Mouse (Mus musculus) frontal cortex, postnatal 14 days (tissue): Measurements from ENCODE around the gene Runx1.

Experiments used
- DNase-seq, 2 experiments: peaks; one replicate each; pipeline ENCODE4 v3.0.0; 2022; ENCODE audit warnings: low spot score in 2 of 2

Gene Runx1

DNA sequence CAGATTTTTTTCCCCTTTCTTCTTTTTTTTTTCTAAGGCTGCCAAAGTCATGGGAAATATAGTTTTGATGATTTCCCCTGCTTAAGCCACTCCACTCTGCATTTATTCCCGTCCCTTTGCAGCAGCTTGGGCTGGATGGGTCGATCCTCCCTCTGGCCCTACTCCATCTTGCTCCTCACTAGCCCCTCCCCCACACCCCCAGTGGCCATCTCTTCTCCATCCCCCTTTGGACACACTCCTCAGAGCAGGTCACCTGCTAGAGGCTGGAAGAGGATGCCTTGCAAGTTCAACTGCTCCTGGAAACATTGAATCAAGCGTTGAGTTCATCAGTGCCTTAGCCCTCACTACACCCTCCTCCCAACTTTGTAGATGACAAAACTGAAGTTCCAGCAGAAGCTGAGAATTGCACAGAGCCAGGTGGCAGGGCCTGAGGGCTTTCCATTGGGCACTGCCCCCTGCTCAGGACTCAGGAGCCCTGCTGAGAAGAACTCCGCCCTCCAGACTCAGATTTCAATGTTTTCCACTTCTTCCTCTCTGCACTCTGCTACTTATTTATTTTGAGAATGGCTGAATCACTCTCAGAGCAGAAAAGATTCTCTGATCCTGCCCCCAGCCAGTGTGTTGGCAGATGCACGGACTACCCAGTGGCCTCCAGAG is 171.5 kb downstream of the Runx1 start:
- DNase-seq = no peak

DNA sequence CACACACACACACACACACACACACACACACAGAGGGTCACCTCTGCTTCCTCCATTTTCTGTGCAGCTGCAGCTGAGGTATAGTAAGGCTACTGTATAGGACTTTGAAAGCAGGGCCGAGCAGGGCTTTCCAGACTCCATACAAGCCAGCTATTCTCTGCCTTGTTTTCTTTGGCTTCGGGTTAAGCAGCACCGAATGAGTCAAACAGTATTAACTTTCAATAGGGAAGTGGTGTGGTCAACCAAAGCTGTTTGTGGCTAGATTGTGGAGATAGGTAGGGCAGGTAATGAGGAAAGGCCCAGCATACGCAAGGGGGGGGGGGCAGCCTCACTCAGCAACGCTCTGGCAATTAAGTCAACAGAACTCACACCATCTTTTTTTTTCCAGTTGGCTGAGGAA is 172.1 kb downstream of the Runx1 start:
- no peak for DNase-seq

DNA sequence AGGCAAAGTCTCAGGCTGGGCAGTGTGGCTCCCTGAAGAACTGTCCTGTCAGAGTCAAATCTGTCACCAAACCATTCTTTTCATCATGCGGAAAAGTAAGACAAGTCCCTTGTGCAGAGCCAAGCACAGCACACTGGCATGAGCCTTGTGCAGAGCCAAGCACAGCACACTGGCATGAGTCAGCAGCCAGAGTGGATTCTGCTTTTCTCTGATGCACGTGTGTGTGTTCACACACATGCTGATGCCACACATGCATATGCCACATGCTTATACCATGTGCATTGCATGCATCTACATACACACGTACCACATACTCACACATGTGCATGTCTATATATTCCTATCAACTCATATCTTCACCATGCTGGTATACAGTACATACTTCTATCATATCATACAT is 174.7 kb downstream of the Runx1 start:
- DNase-seq = no peak

DNA sequence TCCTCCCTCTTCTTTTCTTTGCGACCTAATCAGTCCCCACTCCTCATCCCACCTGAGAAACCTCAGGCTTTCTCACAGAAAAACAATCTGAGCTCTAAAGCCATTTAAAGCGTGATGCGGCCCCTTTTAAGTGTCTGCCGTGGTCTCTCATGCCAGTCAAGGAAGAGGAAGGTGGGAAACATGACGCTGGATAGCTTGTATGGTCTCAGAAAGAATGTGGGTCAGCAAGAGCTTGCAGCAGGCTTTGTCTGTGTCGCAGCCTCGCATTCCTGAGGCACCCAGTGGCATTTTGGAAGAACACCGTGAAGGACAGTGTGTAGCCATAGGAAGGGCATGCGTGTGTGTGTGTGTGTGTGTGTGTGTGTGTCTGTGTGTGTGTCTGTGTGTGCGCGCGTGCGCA is 179.8 kb downstream of the Runx1 start:
- DNase-seq = no peak

DNA sequence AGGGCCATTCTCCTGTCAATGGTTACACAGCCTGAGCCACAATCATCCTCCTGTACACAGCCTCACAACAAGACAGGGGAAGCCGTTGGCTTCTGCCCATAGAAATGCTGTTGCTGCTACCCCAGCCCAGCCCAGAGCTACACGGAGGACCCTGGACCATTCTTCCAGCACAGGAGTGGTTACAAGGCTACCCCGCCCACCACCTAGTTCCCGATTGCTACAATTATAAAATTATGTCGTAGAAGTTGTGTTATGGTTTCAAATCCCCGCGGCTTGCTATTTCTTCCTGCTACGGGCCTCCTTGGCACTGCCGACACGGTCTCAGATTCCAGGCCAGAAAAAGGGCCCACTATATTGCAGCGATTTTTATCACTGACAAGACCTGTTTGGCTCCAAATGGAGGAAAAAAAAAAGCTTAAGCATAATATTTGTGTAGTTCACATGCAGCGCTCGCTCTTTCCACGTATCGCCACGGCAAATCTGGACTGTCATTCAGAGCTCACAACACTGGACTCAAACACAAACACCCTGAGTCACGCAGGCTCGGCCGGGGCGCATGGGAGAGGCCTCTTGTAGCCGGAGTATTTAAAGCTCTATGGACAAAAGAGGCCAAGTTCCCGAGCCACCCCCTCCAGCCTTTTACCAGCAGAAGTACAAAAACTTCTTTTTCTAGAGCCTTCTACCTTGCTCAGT is 180.4 kb downstream of the Runx1 start:
- DNase-seq = no peak

DNA sequence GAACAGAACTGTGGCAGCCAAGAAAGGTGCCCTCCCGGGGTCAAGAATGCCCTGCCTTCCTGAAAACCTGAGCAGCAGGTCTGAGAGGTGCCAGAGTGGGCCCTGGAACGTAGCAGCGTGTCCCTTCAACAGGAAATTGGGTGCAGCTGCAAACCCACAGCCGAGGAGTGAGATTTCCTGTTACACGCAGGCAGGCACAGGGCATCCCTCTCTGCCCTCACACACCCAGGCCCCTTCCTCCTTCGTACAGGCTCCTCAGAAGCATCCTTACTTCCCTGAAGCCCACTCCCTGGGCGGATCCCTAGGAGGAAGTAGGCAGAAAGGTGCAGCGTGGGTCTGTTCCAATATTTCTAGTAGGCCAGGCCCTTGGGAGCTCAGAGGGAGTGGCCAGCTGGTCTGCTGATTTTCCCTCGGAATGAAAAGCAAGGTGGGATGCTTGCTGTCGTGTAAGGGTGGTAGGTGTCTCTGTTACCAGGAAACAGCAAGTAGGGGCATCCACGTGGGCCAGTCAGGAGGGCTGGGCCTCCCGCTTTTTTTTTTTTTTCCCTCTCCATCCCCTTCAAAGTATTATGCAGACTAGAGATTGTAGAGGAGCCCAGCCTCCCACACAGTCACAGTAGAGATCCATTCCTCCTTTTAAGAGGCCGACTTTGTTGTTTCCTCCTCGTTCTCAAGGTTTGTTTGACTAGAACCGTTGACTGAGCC is 181.1 kb downstream of the Runx1 start:
- DNase-seq = no peak

DNA sequence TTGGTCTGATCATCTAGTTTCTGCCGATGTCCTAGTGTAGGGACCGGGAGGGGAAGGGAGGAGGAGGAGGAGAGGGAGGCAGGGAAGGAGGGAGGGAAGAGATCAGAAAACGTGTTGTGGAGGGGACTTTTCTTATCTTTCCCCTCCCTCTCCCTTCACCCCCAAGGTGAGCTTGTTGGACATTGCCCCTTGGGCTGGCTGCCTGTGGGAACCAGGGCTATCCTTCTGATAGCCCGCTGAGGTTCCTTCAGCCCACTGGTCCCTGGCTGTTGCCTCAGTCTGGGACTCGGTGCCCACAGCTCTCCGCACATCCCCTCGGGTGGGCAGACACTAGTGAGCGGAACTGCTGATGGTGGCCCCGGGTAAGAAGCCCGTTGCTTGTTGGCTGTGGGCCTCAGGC is 181.6 kb downstream of the Runx1 start:
- no peak for DNase-seq

DNA sequence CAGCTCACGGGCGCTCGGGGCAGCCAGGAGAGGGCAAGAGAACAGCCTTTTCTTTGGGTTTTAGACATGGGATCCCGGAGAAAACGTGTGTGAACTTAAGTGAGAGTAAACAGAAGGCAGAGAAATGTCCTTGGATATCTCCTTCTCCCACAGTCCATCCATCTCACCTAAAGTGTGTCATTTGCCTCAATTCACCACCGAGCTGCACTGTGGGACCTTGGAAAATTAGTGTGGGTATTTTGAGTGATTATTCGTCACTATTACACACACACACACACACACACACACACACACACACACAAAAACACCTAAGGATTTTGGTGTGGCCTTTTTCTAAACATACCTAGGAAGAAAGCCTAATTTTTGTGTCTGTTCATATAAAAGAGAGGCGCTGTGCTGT is 183.7 kb downstream of the Runx1 start:
- DNase-seq = no peak

DNA sequence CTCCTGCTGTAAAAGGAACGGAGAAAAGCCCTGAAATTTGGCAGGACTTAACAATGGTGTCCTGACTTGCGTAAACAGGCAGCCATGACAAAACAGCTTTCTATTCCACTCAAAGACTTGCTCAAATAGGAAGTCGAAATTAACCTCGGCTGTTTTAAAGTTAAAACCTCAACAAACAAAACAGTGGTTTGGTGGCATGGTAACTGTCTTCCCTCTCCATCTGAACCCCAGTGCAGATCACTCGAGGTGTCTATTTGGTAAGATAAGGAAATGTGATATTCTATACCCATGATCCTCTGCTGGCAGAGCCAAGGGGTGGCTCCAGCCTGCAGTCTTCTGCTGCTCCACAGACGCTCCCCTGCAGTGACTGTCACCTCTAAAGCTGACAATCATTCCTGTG is 184.9 kb downstream of the Runx1 start:
- no peak for DNase-seq

DNA sequence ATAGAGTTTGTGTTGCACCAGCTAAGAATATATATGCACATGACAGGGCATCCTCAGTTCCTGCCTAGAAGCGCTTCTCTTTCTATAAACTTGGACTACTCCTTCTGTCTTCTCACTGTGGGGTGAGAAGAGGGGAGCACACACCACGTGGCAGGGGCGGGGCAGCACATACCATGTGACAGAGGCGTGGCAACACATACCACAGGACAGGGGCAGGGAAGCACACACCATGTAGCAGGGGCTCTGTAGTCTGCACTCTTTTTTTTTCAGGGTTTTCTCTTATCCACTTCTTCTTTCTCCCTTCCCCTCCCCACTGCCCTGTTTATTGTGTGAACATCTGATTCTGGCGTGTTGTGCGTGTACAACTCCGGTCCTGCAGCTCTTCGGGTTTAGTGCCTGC is 186.9 kb downstream of the Runx1 start:
- DNase-seq = no peak

DNA sequence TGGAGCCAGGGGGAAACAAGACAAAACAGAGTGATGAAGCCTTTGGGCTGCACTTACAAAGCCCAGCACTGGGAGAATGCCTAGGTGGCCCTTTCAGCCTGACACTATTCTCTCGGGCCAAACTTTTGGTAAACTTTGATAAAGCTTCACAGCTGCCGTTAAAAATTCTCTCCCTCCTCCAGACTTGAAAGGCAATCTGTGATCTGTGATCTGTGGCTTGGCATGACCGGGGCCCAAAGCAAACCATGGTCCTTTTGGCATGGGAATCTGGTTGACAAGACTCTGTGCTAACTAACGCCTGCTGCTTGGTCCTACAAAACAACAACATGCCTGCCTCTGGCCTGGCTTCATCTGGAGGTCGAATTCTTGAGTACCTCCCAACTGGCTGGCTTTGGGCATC is 188.9 kb downstream of the Runx1 start:
- no peak for DNase-seq

DNA sequence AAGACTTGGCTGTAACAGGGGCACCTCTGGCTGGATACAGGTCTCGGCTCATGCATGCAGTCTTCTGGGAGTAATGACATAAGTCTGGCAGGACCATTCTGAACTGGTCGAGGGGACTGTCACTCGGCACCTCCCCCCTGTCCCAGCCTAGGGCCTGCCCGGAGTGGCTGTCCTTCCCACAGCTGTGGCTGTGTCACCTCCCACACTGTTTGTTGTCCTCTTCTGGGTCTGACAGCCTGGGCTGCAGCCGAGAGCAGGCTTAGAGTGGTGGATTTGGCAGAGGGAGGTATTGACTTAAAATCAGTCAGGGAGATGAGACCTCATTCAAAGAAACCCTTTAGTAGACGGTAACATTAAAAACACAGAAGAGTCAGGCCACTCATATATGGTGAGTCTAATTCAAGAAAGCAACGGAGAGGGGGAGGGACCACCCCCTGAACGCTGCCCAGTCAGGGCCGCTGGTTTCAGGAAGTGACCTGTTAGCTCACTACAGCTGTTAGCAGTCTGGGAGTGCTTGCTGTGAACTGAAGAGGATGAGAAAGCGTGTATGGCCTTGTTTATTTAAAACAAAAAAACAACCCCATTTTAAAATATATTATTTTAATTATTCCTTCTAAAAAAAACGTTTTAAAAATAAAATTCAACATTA is 193.7 kb downstream of the Runx1 start:
- DNase-seq = no peak

DNA sequence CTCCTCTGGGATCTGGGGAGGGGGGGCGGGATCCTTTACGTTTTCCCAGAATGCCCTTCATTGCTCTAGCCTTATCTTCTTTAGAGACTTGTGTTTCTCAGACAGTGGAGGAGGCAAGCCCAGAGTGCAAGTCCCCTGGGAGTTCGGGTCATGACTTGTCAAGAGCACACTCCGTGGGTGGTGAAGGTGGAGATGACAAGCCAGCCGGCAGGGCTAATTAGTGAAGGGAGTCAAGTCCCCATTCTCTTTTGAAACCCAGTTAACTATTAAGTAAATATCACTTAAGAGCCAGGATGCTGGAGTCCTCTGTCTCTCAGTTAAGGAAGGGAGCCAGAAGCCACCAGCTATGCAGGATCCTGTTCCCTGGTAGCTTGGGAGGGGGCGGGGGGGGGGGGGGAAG is 194.3 kb downstream of the Runx1 start:
- no peak for DNase-seq

DNA sequence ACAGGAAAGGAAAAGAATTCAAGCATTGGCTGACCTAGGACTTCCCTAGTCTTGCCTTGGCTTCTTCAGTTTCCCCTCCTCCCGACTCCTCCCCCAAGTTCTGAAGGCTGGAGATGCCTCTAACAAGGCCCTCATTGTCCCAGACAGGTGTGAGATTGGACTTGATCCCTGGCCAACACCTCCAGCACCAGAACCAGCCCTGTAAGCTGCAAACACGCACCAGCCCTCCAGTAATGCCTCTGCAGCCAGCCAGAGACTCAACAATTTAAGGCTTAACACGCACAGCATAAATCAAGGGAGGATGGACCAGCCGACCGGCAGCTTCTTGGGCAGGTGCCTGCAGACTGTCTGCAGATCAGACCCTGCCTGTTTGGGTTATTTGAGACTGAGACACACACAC is 195.0 kb downstream of the Runx1 start:
- DNase-seq = no peak

DNA sequence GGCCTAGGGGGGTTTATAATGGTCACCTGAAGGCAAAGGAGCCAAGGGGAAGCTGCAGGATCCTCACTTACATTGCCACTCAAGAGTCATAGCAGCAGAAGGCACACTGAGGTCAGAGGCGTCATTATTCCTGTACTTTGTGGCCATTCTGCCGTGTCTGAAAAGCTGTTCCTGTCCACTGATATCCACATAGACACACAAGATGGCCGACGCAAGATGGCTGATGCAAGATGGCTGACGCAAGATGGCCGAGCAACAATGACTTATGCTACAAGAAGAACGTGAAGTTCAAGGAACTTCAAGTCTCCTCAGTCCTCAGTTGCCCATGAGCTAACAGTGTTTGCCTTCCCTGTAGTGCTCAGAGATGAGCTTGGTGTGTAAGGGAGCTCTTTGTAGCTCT is 196.1 kb downstream of the Runx1 start:
- no peak for DNase-seq

DNA sequence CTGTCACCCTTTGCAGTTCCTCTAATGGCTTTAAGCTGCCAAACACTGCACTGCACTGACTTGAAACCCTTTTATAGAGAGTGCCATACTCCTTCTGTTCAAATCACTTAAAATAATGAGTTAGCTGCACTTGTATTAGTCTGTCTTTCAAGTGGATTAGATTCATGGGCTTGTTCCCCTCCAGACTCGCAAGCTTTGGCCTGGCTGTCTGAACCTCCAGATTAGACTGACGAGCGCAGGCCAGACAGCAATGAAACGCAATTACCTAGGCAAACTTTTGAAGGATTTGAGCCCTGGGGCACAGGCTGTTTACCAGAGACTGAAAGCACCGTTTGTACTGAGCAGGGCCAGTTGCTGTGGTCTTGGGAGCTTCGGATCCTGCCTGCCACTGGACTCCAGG is 198.7 kb downstream of the Runx1 start:
- DNase-seq = no peak

DNA sequence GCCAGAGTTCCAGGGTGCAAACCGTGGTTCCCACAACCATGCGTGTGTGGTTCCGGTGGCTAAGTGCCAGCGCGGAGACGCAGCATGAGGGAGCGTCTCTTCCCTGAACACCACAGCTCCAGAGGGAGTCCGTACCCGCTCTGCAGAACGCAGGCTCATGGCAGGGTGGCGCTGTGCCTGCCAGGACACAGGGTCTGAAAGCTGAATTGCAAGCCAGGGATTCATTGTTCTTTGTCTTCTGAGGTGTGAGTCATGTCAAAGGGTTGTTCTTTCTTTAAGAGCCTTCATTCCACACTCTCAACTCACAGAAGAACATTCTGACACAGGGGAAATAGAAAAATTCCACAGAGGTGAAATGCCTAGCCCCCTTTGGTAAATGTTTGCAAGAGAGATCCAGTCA is 202.0 kb downstream of the Runx1 start:
- DNase-seq = no peak

DNA sequence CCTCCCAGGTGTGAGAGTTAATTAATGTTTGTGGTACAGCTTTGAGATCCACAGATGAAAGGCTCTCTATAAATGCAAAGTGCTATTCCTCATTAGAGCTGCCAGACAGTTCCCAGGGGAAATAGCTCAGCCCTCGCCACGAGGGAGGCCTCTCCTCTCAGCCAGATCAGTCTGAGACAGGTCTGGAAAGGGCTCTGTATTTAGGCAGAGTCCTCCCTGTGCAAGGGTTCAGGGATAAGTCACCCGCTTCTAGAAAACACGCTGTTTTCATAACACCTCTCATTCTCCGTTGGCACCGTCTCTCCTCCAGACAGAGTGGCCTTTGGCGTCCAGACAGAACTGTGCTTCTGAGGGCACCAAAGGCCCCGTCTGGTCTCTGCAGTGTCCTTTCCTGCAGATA is 204.1 kb downstream of the Runx1 start:
- no peak for DNase-seq

DNA sequence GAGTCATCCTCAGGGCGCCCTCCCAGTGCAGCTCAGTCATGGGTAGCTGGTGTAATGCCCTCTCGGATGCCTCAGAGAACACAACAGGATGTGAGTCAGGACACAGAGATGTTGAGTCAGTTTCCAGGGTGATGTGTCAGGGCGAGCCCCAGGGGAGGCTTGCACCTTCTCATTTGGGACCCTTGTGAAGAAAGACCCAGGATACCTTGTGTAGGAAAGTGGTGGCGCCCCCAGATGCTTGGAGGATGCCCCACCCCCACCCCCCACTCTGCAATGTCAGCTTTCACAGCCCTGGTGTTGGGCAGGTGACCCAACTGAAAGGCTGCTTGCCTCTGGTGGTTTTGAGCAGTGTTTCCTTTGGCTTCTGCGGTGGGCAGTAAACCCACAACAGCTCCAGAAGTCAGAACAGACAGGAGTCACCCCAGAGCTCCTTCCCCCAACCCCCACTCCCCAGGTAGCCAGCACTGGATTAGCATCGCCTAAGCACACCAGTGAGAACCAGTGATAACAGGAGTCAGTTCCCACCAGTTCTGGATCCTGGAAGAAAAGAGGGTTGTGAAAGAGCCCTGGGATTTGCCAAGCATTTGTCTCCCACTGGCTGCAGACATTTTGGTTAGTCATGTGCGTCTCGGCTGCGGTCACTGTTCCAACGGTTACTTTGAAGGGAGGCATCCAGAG is 205.0 kb downstream of the Runx1 start:
- DNase-seq = no peak

DNA sequence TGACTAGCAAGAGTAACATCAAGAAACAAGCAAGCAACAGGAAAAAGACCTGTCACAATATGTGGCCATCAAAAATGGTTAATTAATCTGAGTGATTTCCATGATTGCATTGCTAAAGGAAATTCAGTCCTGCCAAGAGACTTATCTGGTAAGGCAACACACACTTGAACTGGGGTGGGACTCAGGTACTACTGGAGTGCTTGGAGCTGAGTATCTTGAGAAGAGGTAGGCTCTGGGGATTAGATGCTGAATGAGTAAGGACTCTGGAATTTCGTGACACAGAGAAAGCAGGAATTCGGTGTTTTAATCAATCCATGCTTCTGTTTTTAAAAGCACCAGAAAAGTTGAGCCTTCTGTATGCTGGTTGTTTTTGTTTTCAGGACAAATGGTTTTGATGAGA is 209.1 kb downstream of the Runx1 start:
- DNase-seq = no peak

DNA sequence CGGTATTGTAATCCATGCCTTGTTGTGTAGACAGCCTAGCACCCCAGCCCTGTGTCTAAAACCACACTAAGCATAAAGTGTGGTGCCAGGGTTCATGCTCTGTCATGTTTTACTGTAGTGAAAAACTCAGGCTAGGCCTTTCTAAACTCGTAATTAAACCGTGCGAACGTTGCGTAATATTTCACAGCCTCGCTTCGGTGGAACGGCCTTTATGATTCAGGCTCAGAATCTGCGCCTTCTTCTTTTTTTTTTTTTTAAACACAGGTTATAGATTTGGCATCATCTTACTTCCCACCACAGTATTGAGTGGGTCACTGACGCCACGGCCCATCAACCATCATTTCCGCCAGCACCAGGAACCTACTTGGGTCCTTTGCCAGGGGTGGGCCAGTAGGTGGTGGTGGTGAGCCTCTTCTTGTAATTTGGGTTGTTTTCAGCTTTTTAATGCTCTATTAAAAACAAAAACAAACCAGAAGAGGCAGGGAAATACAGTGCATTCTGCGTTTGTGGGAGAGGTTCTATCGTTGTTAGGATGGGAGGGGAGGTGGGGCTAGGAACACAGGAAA is 210.6 kb downstream of the Runx1 start:
- no peak for DNase-seq

DNA sequence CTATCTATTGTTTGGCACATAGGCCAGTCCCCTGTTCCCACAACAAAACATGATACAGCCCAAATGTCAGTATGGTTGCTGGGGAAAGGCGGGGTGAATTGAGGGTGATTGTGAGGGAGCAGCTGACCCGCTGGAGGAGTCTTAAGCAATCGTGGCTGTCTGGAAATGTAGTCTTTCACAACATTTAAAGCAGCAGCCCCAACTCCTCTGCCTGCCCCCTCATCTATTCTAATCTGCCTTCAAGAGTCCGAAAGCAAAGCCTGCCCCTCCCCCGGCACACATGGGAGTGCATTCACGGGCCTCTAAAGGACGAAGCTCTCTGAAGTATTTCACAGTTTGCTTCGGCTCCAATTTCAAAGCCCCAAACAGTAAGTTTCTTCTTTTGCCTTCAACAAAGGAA is 213.4 kb downstream of the Runx1 start:
- DNase-seq = no peak
